Mouse (Mus musculus) cerebellum, postnatal 25 days (tissue): ENCODE results near the gene Hist1h3c.
A peak's percentile ranks its signal among the peaks of the same experiment; 100 is the strongest.

ENCODE experiments used
- DNase-seq, 2 experiments: peaks; one replicate each; pipeline ENCODE4 v3.0.0; 2021; ENCODE audit warnings: mixed read lengths in 2 of 2

The Hist1h3c gene

GRCm38 (mm10) chr13:23702220-23702619 lies 43.2 kb downstream of the Hist1h3c start:
- DNase-seq = no peak

- DNase-seq = peak; percentile 51 to 72
Measured at GRCm38 (mm10) chr13:23700786-23701520, 44.4 kb downstream of the Hist1h3c start.

GRCm38 (mm10) chr13:23699767-23700166 lies 45.6 kb downstream of the Hist1h3c start:
- DNase-seq = no peak

- DNase-seq = no peak
Measured at GRCm38 (mm10) chr13:23698996-23699395, 46.4 kb downstream of the Hist1h3c start.

GRCm38 (mm10) chr13:23698300-23698693 lies 47.1 kb downstream of the Hist1h3c start, which contains the start of gene Hist1h4c:
Hist1h4c (minus strand) TSS chr13:23698454.
- peak; percentile 97 to 98 for DNase-seq

- peak in 1 of 2 experiments; percentile 37 for DNase-seq
Measured at GRCm38 (mm10) chr13:23697491-23698299, 47.7 kb downstream of the Hist1h3c start.

- no peak for DNase-seq
Measured at GRCm38 (mm10) chr13:23696061-23696474, 49.3 kb downstream of the Hist1h3c start.

GRCm38 (mm10) chr13:23695514-23695913 lies 49.9 kb downstream of the Hist1h3c start, which contains the start of gene Hist1h1t:
Hist1h1t (plus strand) TSS chr13:23695814.
- DNase-seq = no peak
